Mouse (Mus musculus) gastrocnemius, adult 8-10 months (tissue): ENCODE data around the gene Mboat2. TPM values are rescaled to one million over a fixed set of nuclear protein-coding genes. Genes with fewer than 3 reads are reported as not detected.

Source experiments
- DNase-seq, 2 experiments: peaks; one replicate each; pipeline ENCODE4 v3.0.0; 2022; ENCODE audit warnings: low spot score in 2 of 2
- total RNA-seq, 4 experiments: library from RNA; stranded (reverse); gene quantifications; 2 replicates each; pipeline ENCODE4 v1.2.4; 2022

Mboat2 gene
- total RNA-seq, 4 experiments from 2014 or later, result 0.73 to 1.4 (median 1.2) TPM

- no peak for DNase-seq
Observed at GRCm38 (mm10) chr12:25010416-25010815, 179.7 kb downstream of the Mboat2 start.

GRCm38 (mm10) chr12:25011733-25012367 lies 181.2 kb downstream of the Mboat2 start:
- no peak for DNase-seq

GRCm38 (mm10) chr12:25012555-25013540 lies 182.2 kb downstream of the Mboat2 start:
- DNase-seq, result no peak

Other genes starting within 250 kb of the Mboat2 start
- 1 to 10 TPM; 3.2 to 4.5 (median 4.2) TPM for gene Klf11, start 179.6 kb upstream of the Mboat2 start, total RNA-seq
- 1 to 10 TPM; 1.9 to 3.4 (median 2.9) TPM for gene Cys1, start 149.1 kb upstream of the Mboat2 start, total RNA-seq
- gene Rrm2, start 122.6 kb upstream of the Mboat2 start, total RNA-seq, result under 1 TPM; 0.46 to 0.73 (median 0.50) TPM
- 10 to 100 TPM; 43.2 to 50.6 (median 45.3) TPM for gene Kidins220, start 144.0 kb downstream of the Mboat2 start, total RNA-seq